Mouse (Mus musculus) forebrain, embryonic 15.5 days (tissue): ENCODE results near the gene Clca3a1. TPM values are rescaled to one million over a fixed set of nuclear protein-coding genes. Genes with fewer than 3 reads are reported as not detected.
"Not testable (repeated sequence)": the region's sequence is repeated elsewhere in the genome, so short reads cannot be mapped to it uniquely, and the experiment has no call there.

Experiments
- ATAC-seq: fragments of 200-750 bp; cut with Nextera tagmentation; replicated peaks from 2 replicates; pipeline ENCODE4 v1.8.0; 2017; ENCODE audit warnings: mild to moderate bottlenecking, moderate TSS enrichment, moderate library complexity
- H3K27ac ChIP-seq: fragments of 300-500 bp; sonication (generic); replicated peaks from 2 replicates; pipeline ENCODE4 v1.5.1; 2015; ENCODE audit warnings: mild to moderate bottlenecking, inconsistent platforms
- H3K27me3 ChIP-seq: fragments of 300-500 bp; sonication (generic); 2 replicates; pipeline ENCODE4 v1.6.1; 2015; ENCODE audit warnings: inconsistent platforms
- H3K36me3 ChIP-seq: fragments of 300-500 bp; sonication (generic); 2 replicates; pipeline ENCODE4 v1.6.1; 2015; ENCODE audit warnings: mild to moderate bottlenecking, inconsistent platforms
- H3K4me1 ChIP-seq: fragments of 300-500 bp; sonication (generic); 2 replicates; pipeline ENCODE4 v1.6.1; 2015; ENCODE audit warnings: inconsistent platforms
- H3K4me2 ChIP-seq: fragments of 300-500 bp; sonication (generic); replicated peaks from 2 replicates; pipeline ENCODE4 v1.6.1; 2015; ENCODE audit warnings: mild to moderate bottlenecking, inconsistent platforms
- H3K4me3 ChIP-seq: fragments of 300-500 bp; sonication (generic); 2 replicates; pipeline ENCODE4 v1.5.1; 2015; ENCODE audit warnings: mild to moderate bottlenecking, inconsistent platforms
- H3K9ac ChIP-seq: fragments of 300-500 bp; sonication (generic); replicated peaks from 2 replicates; pipeline ENCODE4 v1.6.1; 2015; ENCODE audit warnings: mild to moderate bottlenecking, inconsistent platforms
- H3K9me3 ChIP-seq: fragments of 300-500 bp; sonication (generic); 2 replicates; pipeline ENCODE4 v1.6.1; 2016; ENCODE audit warnings: inconsistent platforms
- WGBS: fragments of 180-500 bp; shearing (Covaris S2); methylation state at CpG from one replicate; pipeline ENCODE4 v1.1.7; 2015; ENCODE audit warnings: mixed read lengths; 5-methylcytosine and 5-hydroxymethylcytosine counted together
- polyA plus RNA-seq: library from polyadenylated mRNA; unstranded; fragments of >200 nt; fragmentation: Nextera tagmentation; extraction: Ambion mirVana; gene quantifications from 2 replicates; pipeline ENCODE4 v1.2.1, GENCODE M21; 2015

Gene Clca3a1
- polyA plus RNA-seq: 0.34 and 0.59 TPM in 2 replicates

- Histone ChIP-seq H3K27me3 (no peaks in the 10 kb centered on the region), H3K9ac (no peak within 1 kb of the TSS), H3K9me3 (no peaks in the 10 kb centered on the region), H3K27ac (no peak within 1 kb of the TSS), H3K4me2 (no peak within 1 kb of the TSS), H3K4me3 (no peak within 1 kb of the TSS), H3K36me3 (no peaks in the 10 kb centered on the region), H3K4me1 (no peaks in the 10 kb centered on the region)
- 89% methylated on average over 11 of the region's 11 CpGs for WGBS
- ATAC-seq: no peak
These were observed at the start of gene Clca3a1 for GRCm38 (mm10) chr3:144760592-144761309. Gene Clca3a1 (minus strand): TSS chr3:144760977.

- H3K36me3 ChIP-seq, H3K4me3 ChIP-seq, H3K9ac ChIP-seq, H3K4me2 ChIP-seq, H3K27me3 ChIP-seq, H3K9me3 ChIP-seq, H3K27ac ChIP-seq, H3K4me1 ChIP-seq: not testable (repeated sequence)
- ATAC-seq: peak; percentile 68
- 43% methylated on average over 15 of the region's 17 CpGs for WGBS
These were observed 47.6 kb upstream of the Clca3a1 start for GRCm38 (mm10) chr3:144808153-144808925.

DNA sequence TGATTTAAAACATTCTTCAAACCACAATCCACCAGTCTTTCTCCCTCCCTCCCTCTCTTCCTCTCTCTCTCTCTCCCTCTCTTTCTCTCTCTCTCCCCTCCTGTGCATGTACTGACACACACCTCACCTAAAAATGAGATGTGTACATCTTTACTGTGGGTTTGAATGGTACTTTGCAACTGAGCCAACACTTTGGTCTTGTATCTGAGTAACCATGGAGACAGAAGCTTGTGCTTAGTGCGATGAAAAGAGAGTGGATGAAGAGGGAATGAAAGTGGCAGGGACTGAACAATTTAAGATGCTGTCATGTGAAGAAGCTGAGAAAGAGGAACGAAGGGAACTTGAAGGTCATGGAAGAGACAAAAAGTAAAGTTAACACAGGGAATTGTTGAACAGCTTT is 45.8 kb upstream of the Clca3a1 start:
- H3K4me1 ChIP-seq, H3K27me3 ChIP-seq, H3K9me3 ChIP-seq, H3K4me3 ChIP-seq, ATAC-seq, H3K4me2 ChIP-seq, H3K36me3 ChIP-seq, H3K9ac ChIP-seq, H3K27ac ChIP-seq: not testable (repeated sequence)
- WGBS: 34% methylated on average over 2 of the region's 2 CpGs

DNA sequence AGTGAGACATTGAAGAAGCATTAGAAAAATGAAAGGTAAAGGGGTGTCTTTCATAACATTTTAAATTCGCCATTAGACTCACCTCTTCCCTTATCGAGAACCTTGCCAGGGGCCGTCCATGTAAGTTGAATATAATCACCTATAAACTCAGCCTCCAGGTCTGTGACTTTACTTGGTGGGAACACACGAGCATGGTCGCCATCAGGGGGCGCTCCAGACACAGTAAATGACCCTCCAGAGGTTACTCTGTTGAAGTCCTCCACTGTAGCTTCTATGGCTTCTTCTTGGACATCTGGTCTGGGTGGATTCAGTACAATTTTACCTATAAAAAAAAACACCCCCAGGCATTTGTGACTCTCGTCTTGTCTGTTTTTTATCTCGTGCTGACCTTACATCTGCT is 41.1 kb upstream of the Clca3a1 start:
- ATAC-seq: no peak
- Histone ChIP-seq H3K4me2 (no peak overlapping the region), H3K27me3 (no peaks in the 10 kb centered on the region), H3K4me1 (no peaks in the 10 kb centered on the region), H3K4me3 (no peak overlapping the region), H3K9ac (no peak overlapping the region), H3K9me3 (no peaks in the 10 kb centered on the region), H3K27ac (no peak overlapping the region), H3K36me3 (no peaks in the 10 kb centered on the region)
- 38% methylated on average over 8 of the region's 8 CpGs for WGBS

DNA sequence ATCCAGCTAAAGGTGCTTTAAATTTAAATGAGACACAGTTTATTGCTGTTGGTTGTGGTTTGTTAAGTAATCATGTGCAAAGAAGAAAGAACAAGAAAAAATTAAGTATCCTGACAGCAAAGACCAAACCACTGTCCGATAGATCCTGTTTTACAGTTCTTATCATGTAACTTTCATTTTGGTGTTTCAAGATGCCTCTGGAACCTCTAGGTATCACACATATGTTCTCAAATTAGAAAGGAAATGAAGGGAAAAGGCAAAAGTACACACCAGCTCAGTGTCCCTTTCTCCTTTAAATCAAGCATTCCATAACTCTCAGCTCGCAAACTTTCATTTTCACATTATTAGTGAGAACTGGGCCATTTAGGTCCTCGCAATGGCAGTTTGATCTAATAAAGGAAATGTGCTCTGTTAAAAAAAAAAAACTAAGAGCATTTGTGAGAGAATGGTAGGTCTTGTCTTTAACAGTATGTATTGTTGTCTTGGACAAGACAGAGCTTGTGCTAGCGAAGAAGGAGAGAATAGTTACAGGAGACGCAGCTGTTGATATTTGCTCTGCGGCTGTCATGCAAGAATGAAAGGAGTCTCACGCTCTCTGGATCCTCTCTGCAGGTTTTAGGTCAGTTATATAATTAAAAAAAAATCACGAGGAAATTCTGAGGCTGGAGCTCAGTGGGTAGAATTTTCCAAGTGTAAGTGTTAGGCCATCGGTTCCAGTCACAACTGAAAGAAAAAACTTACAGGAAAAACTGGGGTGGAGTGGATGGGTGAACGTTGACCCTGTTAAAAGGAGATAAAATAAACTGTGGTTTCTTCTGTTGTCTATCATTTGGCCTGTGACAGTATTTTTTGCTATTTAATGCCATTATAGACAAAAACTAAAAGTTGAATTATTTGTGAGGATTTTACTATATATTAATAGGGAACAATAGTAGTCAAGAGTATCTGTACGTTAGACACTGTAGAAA is 24.7 kb upstream of the Clca3a1 start:
- no peak overlapping the region for H3K4me2 ChIP-seq
- H3K36me3 ChIP-seq: no peaks in the 10 kb centered on the region
- H3K9ac ChIP-seq: no peak overlapping the region
- no peaks in the 10 kb centered on the region for H3K4me1 ChIP-seq
- H3K27ac ChIP-seq: no peak overlapping the region
- ATAC-seq: no peak
- no peaks in the 10 kb centered on the region for H3K27me3 ChIP-seq
- H3K9me3 ChIP-seq: no peaks in the 10 kb centered on the region
- no peak overlapping the region for H3K4me3 ChIP-seq
- 84% methylated on average over 11 of the region's 11 CpGs for WGBS

DNA sequence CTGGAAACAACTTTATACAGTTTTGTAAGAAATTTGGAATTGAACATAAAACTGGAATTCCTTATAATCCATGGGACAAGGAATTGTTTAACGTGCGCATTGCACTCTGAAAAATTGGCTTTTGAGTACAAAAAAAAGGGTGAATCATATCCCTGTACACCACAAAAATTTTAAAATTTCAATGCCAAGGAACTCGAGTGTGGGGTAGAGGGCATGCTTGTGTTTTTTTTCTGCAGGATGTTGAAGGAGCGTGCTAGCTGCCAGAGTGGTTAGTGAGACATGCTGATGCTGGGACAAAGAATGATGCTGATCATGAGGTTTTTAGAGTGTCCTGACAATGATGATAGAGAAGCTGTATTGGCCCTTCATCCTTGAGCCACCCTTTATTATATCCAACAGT is 4.4 kb upstream of the Clca3a1 start:
- Histone ChIP-seq H3K4me1 (no peaks in the 10 kb centered on the region), H3K27ac (no peak overlapping the region), H3K9ac (no peak overlapping the region), H3K4me3 (no peak overlapping the region), H3K4me2 (no peak overlapping the region), H3K9me3 (no peaks in the 10 kb centered on the region), H3K36me3 (no peaks in the 10 kb centered on the region), H3K27me3 (no peaks in the 10 kb centered on the region)
- WGBS: 93% methylated on average over 4 of the region's 4 CpGs
- no peak for ATAC-seq

GRCm38 (mm10) chr3:144761454-144761853 is 677 bp upstream of the Clca3a1 start:
- Histone ChIP-seq H3K27me3 (no peaks in the 10 kb centered on the region), H3K27ac (no peak overlapping the region), H3K4me3 (no peak overlapping the region), H3K36me3 (no peaks in the 10 kb centered on the region), H3K9me3 (no peaks in the 10 kb centered on the region), H3K4me1 (no peaks in the 10 kb centered on the region), H3K9ac (no peak overlapping the region), H3K4me2 (no peak overlapping the region)
- 80% methylated on average over 6 of the region's 6 CpGs for WGBS
- ATAC-seq: no peak

GRCm38 (mm10) chr3:144759719-144760118 is 1.1 kb downstream of the Clca3a1 start:
- no peak overlapping the region for H3K4me2 ChIP-seq
- H3K4me1 ChIP-seq: no peaks in the 10 kb centered on the region
- no peak overlapping the region for H3K9ac ChIP-seq
- no peak for ATAC-seq
- 87% methylated on average over 3 of the region's 3 CpGs for WGBS
- H3K27ac ChIP-seq: no peak overlapping the region
- no peak overlapping the region for H3K4me3 ChIP-seq
- H3K36me3 ChIP-seq: no peaks in the 10 kb centered on the region
- H3K9me3 ChIP-seq: no peaks in the 10 kb centered on the region
- no peaks in the 10 kb centered on the region for H3K27me3 ChIP-seq

- not testable (repeated sequence) for H3K36me3 ChIP-seq, H3K27ac ChIP-seq, H3K4me3 ChIP-seq, H3K4me1 ChIP-seq, H3K4me2 ChIP-seq, H3K9me3 ChIP-seq, H3K27me3 ChIP-seq, H3K9ac ChIP-seq
- 0 out of 2 replicates have a peak, but pooled peaks have one; percentile 36 for ATAC-seq
- 53% methylated on average over 8 of the region's 8 CpGs for WGBS
These were observed 4.7 kb downstream of the Clca3a1 start for GRCm38 (mm10) chr3:144756103-144756502.

- WGBS: 5% methylated on average over 2 of the region's 2 CpGs
- no peak overlapping the region for H3K4me2 ChIP-seq
- no peak overlapping the region for H3K9ac ChIP-seq
- H3K9me3 ChIP-seq: no peaks in the 10 kb centered on the region
- H3K27me3 ChIP-seq: no peaks in the 10 kb centered on the region
- no peak for ATAC-seq
- H3K4me1 ChIP-seq: 0 out of 2 replicates have a peak, but pooled peaks cover 3% of the 10 kb centered on the region
- no peaks in the 10 kb centered on the region for H3K36me3 ChIP-seq
- H3K4me3 ChIP-seq: no peak overlapping the region
- H3K27ac ChIP-seq: no peak overlapping the region
These were observed 7.7 kb downstream of the Clca3a1 start for GRCm38 (mm10) chr3:144753120-144753519.

GRCm38 (mm10) chr3:144749062-144749963 is 11.5 kb downstream of the Clca3a1 start:
- H3K9me3 ChIP-seq, H3K4me3 ChIP-seq, H3K4me2 ChIP-seq, H3K27me3 ChIP-seq, H3K9ac ChIP-seq, H3K27ac ChIP-seq, H3K36me3 ChIP-seq, H3K4me1 ChIP-seq: not testable (repeated sequence)
- WGBS: 30% methylated on average over 20 of the region's 21 CpGs
- ATAC-seq: peak; percentile 83
